Mouse (Mus musculus) embryonic facial prominence, embryonic 11.5 days (tissue): ENCODE measurements at regions not wholly inside any gene's neighbourhood (a gene's known extent, or its start where the extent isn't known, plus 50 kb on each side); places are given as distances from the start of the nearest gene placed in this dataset.
"Not testable (repeated sequence)": the region's sequence is repeated elsewhere in the genome, so short reads cannot be mapped to it uniquely, and the experiment has no call there.

Experiments used
- ATAC-seq: fragments of 200-750 bp; cut with Nextera tagmentation; replicated peaks from 2 replicates; pipeline ENCODE4 v1.8.0; 2017; ENCODE audit warnings: low read depth; ENCODE audit not compliant: insufficient number of reproducible peaks, low FRiP score, low TSS enrichment
- DNase-seq: peaks from one replicate; pipeline ENCODE4 v3.0.0-alpha.2; 2015; ENCODE audit warnings: low spot score
- H3K27ac ChIP-seq: fragments of 300-500 bp; sonication (generic); replicated peaks from 2 replicates; pipeline ENCODE4 v1.5.1; 2014; ENCODE audit warnings: mild to moderate bottlenecking, low read depth, low read length, control low read depth
- H3K27me3 ChIP-seq: fragments of 300-500 bp; sonication (generic); 2 replicates; pipeline ENCODE4 v1.6.1; 2014; ENCODE audit warnings: mild to moderate bottlenecking, low read length, moderate library complexity, mixed read lengths; ENCODE audit not compliant: control insufficient read depth, insufficient read depth
- H3K36me3 ChIP-seq: fragments of 300-500 bp; sonication (generic); replicated peaks from 2 replicates; pipeline ENCODE4 v1.6.1; 2014; ENCODE audit warnings: low read depth, mild to moderate bottlenecking, low read length, moderate library complexity, mixed read lengths; ENCODE audit not compliant: control insufficient read depth, insufficient read depth
- H3K4me1 ChIP-seq: fragments of 300-500 bp; sonication (generic); 2 replicates; pipeline ENCODE4 v1.6.1; 2014; ENCODE audit warnings: low read length, mixed read lengths; ENCODE audit not compliant: control insufficient read depth, insufficient read depth
- H3K4me2 ChIP-seq: fragments of 300-500 bp; sonication (generic); 2 replicates; pipeline ENCODE4 v1.6.1; 2014; ENCODE audit warnings: low read depth, mild to moderate bottlenecking, control low read depth, low read length, moderate library complexity
- H3K4me3 ChIP-seq: fragments of 300-500 bp; sonication (generic); 2 replicates; pipeline ENCODE4 v1.5.1; 2014; ENCODE audit warnings: low read depth, low read length, control low read depth
- H3K9ac ChIP-seq: fragments of 300-500 bp; sonication (generic); replicated peaks from 2 replicates; pipeline ENCODE4 v1.6.1; 2014; ENCODE audit warnings: mild to moderate bottlenecking, control low read depth, low read length
- H3K9me3 ChIP-seq: fragments of 300-500 bp; sonication (generic); replicated peaks from 2 replicates; pipeline ENCODE4 v1.6.1; 2016; ENCODE audit warnings: mild to moderate bottlenecking, low read length, inconsistent platforms, mixed read lengths; ENCODE audit not compliant: control insufficient read depth
- WGBS: fragments of 180-500 bp; shearing (Covaris S2); extraction: QIAGEN DNeasy Blood & Tissue Kit; methylation state at CpG from one replicate; pipeline ENCODE4 v1.1.7; 2014; 5-methylcytosine and 5-hydroxymethylcytosine counted together

DNA sequence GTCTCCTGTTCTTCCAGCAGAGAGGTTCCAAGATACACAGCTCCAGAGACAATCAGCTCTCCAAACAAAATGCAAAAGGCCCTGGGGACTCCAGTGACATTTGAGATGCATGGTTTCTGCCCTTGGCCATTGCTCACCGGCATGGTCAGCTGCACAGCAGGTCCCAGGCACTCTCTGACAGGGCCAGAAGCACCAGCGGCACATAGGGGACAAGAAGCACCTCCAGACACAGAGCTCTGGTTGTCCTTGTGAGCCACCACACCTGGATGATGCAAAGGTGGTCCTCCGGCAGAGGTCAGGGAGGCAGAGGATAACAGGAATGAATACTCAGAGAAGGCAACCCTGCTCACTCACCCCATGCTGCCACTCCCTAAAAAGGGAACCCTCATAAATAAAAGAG lies 126.8 kb upstream of the Ppp2r2d start:
- Histone ChIP-seq H3K27me3 (no peaks in the 10 kb centered on the region), H3K9me3 (no peaks in the 10 kb centered on the region), H3K36me3 (no peaks in the 10 kb centered on the region), H3K4me2 (no peak overlapping the region), H3K9ac (no peak overlapping the region), H3K4me1 (no peaks in the 10 kb centered on the region), H3K27ac (no peak overlapping the region), H3K4me3 (no peak overlapping the region)
- DNase-seq (no peak), ATAC-seq (no peak)
- WGBS = 69% methylated on average over 3 of the region's 3 CpGs

DNA sequence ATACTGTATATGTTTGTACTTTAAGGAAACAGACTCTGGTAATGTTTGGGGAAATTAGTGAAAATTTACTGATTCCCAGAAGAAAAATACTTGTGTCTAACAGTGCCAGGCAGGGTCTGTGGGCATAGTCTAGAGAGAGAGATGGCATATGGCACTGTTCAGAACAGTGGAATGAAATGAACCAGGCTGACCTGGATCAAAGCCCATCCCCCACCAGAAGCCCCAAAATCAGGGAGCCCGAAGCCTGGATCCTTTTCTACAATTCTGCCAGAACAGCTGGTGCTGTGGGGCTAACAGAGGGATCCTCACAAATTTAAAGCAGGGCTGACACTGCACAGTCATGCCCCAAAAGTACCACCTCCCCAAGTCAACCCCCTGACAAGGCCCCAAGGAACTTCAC lies 131.1 kb upstream of the Ppp2r2d start:
- H3K4me2 ChIP-seq = no peak overlapping the region
- ATAC-seq (no peak), DNase-seq (no peak)
- no peaks in the 10 kb centered on the region for H3K27me3 ChIP-seq
- H3K36me3 ChIP-seq = no peaks in the 10 kb centered on the region
- no peak overlapping the region for H3K4me3 ChIP-seq
- H3K9me3 ChIP-seq = no peaks in the 10 kb centered on the region
- no peak overlapping the region for H3K27ac ChIP-seq
- H3K4me1 ChIP-seq = no peaks in the 10 kb centered on the region
- WGBS = 91% methylated on average over 1 of the region's 1 CpGs
- no peak overlapping the region for H3K9ac ChIP-seq

DNA sequence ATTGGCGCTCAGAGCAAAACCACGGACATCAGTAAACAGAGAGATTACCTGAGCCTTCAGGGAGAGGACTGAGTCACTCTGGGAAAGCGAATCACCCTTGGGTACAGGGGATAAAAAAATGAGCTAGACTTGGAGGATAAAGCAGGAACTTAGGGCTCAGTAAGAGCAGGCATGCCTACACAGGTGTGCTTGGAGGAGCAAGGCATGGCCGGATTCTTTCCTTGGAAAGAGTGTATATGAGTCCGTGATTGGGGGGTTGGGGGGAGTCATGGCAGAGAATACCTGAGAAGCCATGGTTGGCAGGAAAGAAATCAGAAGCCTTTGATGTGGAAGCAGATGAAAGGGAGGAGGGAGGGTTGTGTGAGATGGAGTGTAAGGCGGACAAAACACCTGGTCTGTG lies 137.5 kb upstream of the Ppp2r2d start:
- Histone ChIP-seq H3K4me1 (no peaks in the 10 kb centered on the region), H3K27me3 (no peaks in the 10 kb centered on the region), H3K9me3 (no peaks in the 10 kb centered on the region), H3K27ac (no peak overlapping the region), H3K4me3 (no peak overlapping the region), H3K36me3 (no peaks in the 10 kb centered on the region), H3K9ac (no peak overlapping the region), H3K4me2 (no peak overlapping the region)
- no peak for DNase-seq
- 77% methylated on average over 6 of the region's 6 CpGs for WGBS
- ATAC-seq = no peak

DNA sequence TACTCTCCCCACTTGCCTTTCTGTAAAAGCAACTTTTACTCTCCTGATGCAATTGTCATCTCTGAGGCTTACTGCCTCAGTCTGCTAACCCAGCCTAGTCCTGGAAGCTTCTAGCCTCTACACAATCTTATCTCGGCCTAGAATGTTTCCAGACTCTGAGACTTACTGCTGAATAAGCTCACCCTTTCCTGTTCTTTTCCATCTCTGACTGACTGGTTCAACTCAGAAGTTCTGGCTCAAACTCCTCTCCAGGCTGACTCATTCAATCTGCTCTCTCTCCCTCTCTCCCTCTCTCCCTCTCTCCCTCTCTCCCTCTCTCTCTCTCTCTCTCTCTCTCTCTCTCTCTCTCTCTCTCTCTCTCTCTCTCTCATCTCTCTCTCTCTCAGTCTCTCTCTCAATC lies 146.3 kb upstream of the Ppp2r2d start:
- ATAC-seq, H3K27me3 ChIP-seq, H3K27ac ChIP-seq, H3K36me3 ChIP-seq, H3K4me3 ChIP-seq, H3K9me3 ChIP-seq, H3K4me2 ChIP-seq, H3K4me1 ChIP-seq, H3K9ac ChIP-seq, DNase-seq: not testable (repeated sequence)
- WGBS = 71% methylated on average over 1 of the region's 1 CpGs

DNA sequence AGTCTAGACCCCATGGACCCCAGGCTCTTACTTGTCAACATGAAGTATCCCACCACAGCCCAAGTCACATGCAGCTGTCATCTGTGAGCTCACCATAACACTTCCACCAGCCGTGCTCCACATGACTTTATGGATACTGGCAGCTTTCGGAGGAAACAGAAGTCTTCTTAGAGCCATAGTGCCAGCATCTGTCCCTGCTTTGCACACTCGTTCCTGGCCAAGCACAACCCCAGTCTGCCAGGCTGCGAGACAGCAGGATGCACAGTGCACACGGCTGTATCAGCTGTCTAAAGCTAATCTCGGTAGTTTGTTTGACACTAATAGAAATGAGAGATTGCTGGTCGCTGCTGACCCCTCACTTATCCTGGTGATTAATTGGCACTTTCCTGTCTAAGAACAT lies 163.7 kb upstream of the Ppp2r2d start:
- Histone ChIP-seq H3K9ac (no peak overlapping the region), H3K4me2 (no peak overlapping the region), H3K4me1 (no peaks in the 10 kb centered on the region), H3K9me3 (no peaks in the 10 kb centered on the region), H3K27ac (no peak overlapping the region), H3K36me3 (no peaks in the 10 kb centered on the region), H3K27me3 (no peaks in the 10 kb centered on the region), H3K4me3 (no peak overlapping the region)
- DNase-seq (no peak), ATAC-seq (no peak)
- WGBS = 80% methylated on average over 7 of the region's 7 CpGs

DNA sequence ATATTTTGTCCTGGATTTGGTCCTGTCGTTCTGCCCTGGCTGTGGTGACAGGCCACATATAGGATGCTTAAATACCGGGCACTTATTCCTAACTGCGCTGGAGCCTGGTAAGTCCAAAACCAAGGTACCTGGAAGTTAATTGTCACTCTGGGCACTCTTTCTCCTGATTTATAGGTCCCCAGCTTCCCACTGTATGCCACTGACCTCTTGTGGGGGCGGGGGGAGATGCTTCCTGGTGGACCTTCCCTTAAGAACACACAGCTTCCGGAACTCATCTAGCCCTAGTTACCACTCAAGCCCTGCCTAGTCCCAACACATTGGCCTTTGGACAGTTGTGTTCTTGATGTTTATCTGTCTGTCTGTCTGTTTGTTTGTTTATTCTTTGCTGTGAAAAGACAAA lies 165.3 kb upstream of the Ppp2r2d start:
- Histone ChIP-seq H3K27me3 (no peaks in the 10 kb centered on the region), H3K36me3 (no peaks in the 10 kb centered on the region), H3K4me3 (no peak overlapping the region), H3K9me3 (no peaks in the 10 kb centered on the region), H3K4me1 (no peaks in the 10 kb centered on the region), H3K4me2 (no peak overlapping the region), H3K9ac (no peak overlapping the region), H3K27ac (no peak overlapping the region)
- DNase-seq (no peak), ATAC-seq (no peak)
- 86% methylated on average over 5 of the region's 5 CpGs for WGBS

DNA sequence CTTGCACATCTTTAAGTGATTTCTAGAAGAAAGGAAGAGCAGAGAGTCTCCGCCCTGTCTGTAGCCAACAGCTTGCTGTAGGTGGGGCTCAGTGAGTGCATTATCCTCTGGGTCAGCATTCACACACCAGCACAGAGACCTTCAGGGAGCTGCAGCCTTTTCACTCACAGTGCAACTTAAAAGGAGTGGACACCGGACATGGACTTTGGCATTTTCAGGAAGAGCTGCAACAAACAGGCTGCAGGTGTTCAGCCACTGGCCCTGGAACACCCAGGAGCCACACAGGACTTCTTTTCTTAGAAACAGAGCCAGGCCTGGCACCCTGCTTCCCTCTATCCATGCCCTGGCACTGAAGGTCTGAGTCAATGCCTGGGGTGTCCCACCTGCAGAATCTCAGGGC lies 166.3 kb upstream of the Ppp2r2d start:
- H3K4me1 ChIP-seq = no peaks in the 10 kb centered on the region
- no peak overlapping the region for H3K4me3 ChIP-seq
- H3K9ac ChIP-seq = no peak overlapping the region
- H3K27me3 ChIP-seq = no peaks in the 10 kb centered on the region
- no peak overlapping the region for H3K27ac ChIP-seq
- H3K36me3 ChIP-seq = no peaks in the 10 kb centered on the region
- no peaks in the 10 kb centered on the region for H3K9me3 ChIP-seq
- DNase-seq = no peak
- ATAC-seq = no peak
- H3K4me2 ChIP-seq = no peak overlapping the region
- WGBS = 73% methylated on average over 2 of the region's 2 CpGs

DNA sequence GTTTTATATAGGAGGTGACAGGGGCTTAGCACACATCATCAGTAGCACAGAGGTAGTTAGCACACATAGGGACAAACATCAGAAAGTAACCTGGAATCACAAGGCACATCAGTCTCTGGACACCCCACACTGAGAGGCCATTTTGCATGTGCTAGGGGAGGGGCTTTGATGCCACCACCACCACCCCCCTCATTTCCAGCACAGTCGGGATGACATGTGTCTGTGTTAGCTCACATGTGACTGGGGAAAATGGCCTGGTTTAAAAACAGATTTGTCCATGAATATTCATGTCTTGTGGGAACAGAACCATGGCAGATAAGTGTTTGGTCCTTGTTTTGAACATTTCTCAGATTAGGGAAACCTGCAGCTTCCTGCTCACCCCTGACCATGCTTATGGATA lies 172.9 kb upstream of the Ppp2r2d start:
- 48% methylated on average over 1 of the region's 1 CpGs for WGBS
- H3K4me2 ChIP-seq = no peak overlapping the region
- H3K9me3 ChIP-seq = no peaks in the 10 kb centered on the region
- no peak overlapping the region for H3K9ac ChIP-seq
- no peak overlapping the region for H3K4me3 ChIP-seq
- no peaks in the 10 kb centered on the region; the same call in 1 of the 2 replicates for H3K4me1 ChIP-seq
- no peaks in the 10 kb centered on the region for H3K36me3 ChIP-seq
- DNase-seq (no peak), ATAC-seq (no peak)
- H3K27me3 ChIP-seq = no peaks in the 10 kb centered on the region
- no peak overlapping the region for H3K27ac ChIP-seq

DNA sequence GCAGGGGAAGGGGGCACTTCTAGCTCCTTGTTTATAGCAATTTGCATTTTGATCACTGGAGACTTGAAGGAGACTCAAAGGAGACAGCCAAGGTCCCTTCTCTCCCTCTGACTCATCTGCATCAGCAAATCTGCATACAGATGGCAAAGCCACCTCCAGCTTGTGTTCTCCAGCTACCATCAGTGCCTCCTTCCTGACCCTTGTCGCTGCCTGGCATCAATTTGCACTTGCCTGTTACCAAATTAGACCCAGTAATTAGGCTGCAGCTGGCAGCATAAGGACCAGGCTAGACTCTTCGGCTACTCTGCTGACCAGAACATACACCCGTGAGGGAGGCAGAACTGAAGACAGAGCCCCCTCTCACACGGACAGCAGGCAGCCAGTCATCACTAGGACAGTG lies 177.5 kb upstream of the Ppp2r2d start:
- ATAC-seq = no peak
- Histone ChIP-seq H3K4me1 (no peaks in the 10 kb centered on the region; the same call in 1 of the 2 replicates), H3K27ac (no peak overlapping the region), H3K9ac (no peak overlapping the region), H3K27me3 (no peaks in the 10 kb centered on the region), H3K4me3 (no peak overlapping the region), H3K9me3 (no peaks in the 10 kb centered on the region), H3K36me3 (no peaks in the 10 kb centered on the region), H3K4me2 (no peak overlapping the region)
- no peak for DNase-seq
- WGBS = 22% methylated on average over 4 of the region's 4 CpGs
